Mouse (Mus musculus) left cerebral cortex, adult 11 months (tissue): Measurements from ENCODE around the gene Ubr4.

Experiments used
- DNase-seq: peaks from one replicate; pipeline ENCODE4 v3.0.0; 2022; ENCODE audit warnings: low spot score

The Ubr4 gene

DNA sequence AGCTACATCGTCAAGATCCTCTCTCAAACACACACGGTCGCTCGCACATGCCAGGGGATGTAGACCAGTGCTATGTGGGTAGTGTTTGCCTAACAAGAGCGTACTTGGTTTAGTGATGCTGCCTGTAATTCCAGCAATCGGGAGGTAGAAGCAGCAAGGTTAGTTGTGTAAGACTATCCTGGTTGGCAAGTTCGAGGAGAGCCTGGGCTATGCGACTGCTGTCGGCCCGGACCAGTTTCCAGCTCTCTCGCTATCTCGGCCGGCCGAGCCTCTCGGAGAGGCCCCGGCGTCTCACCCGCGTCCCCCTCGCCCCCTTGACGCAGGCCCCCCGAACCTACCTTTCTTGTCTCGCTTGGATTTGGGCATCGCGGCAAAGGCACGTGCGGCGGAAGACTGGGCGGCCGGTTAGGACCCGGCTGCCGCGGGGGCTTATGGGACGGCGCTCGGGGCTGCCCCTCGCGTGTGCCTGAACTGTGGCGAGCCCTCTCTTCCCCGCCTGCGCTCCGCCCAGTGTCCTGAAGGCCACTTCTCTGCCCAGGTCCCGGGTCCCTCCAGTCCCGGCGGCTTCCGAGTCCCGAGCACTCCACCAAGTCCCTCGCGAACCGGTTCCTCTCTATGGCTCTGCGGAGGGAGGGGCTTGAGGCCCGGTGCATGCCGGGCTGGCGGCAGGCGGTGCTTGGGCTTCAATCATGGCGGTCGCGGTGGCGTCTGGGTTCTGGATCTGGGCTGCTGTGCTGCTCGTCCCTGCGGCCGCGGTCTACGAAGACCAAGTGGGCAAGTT, at the start of gene Ubr4, which contains the start of the genes Mrto4 and Emc1:
Ubr4 (plus strand) TSS at position 679 of the 781 bp plus-strand sequence.
Mrto4 (minus strand) TSS at position 646 of the 781 bp plus-strand sequence.
Emc1 (plus strand) TSS at position 657 of the 781 bp plus-strand sequence.
- peak; percentile 71 for DNase-seq

DNA sequence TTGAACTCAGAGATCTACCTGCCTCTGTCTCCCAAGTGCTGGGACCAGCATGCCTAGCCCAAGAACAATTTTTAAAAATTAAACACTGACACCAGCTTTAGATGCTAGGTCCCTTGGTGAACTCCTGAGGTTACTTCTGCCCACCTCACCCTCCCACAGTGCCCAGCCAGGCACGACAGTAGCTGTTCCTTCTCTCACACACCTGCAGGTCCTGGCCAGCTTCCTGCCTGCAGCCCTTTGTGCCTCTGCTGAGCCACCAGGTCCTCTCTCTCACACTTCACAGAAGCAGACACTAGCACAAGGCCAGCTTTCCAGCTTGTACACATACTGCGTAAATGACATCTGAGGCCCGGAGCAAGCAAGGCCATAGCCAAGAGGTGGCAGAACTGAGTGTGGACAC, 46.9 kb upstream of the Ubr4 start:
- DNase-seq: no peak

DNA sequence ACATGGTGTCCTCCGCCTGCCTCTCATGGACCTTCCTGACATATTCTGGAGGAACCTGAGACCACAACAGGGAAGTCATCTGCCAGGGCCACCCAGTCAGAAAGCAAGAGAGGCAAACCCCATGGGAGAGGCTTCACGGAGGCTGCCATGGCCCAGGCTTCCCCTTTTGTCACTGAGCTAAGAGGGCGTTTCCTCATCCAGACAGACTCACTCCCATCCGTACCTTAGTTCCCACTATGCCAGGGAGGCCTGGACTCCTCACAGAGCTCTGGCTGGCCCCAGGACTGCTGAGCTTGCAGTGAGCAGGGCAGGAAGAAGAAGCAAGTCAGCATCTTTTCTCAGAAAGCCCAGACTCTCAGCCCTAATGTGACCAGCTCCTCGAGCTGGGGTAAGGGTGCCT, 44.5 kb upstream of the Ubr4 start:
- DNase-seq: no peak

DNA sequence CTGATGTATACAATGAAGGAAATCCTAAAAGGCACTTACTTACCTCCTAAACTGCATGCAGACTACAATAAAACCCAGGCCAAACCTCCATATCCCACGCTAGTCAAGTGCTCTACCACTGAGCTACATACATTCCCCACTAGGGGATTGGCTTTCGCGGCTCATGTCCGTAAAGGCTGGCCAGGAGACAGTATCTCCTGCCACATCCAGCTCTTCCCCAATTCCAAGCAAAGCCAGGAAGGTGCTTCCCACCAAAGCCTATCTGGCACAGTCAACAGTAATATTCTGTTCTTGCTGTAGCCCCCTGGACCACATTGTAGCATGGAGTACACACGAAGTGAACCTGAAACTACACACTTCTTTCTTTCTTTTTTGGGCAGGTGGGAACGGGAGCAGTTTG, 42.8 kb upstream of the Ubr4 start:
- DNase-seq: no peak

DNA sequence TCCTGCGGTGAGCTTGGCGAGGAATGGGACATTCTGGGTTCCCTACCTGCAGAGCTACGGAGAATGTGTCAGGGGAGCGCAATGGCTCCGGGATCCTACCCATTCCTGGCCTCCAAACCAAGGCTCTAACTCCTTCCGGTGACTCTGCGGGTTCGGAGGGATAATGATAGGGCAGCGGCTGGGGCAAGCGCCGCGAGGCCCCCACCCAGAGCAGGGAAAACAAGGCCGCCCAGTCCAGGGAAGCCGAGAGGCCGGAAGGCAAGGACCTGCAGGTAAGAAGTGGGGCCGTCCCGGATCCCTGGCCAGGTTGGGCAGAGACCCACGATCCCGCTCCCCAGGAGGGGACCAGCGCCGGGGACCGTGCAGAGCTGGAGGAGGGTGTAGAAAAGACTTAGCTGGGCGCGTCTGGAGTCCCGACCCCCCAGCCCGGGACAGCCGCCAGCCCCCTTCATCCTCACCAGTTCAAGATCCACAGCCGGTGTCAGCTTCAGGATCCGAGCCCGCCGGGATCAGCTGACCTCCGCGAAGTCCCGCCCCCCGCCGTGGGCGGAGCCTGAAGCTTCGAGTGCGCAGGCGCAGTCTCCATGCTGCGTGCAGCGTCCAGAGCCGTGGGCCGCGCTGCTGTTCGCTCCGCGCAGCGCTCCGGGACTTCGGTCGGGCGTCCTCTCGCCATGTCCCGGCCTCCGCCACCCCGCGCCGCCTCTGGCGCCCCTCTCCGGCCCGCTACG, 42.1 kb upstream of the Ubr4 start, which contains the start of the genes Pqlc2 and Akr7a5:
Pqlc2 (minus strand) TSS at position 538 of the 728 bp plus-strand sequence.
Akr7a5 (plus strand) TSS at position 574 of the 728 bp plus-strand sequence.
- DNase-seq: peak; percentile 94

DNA sequence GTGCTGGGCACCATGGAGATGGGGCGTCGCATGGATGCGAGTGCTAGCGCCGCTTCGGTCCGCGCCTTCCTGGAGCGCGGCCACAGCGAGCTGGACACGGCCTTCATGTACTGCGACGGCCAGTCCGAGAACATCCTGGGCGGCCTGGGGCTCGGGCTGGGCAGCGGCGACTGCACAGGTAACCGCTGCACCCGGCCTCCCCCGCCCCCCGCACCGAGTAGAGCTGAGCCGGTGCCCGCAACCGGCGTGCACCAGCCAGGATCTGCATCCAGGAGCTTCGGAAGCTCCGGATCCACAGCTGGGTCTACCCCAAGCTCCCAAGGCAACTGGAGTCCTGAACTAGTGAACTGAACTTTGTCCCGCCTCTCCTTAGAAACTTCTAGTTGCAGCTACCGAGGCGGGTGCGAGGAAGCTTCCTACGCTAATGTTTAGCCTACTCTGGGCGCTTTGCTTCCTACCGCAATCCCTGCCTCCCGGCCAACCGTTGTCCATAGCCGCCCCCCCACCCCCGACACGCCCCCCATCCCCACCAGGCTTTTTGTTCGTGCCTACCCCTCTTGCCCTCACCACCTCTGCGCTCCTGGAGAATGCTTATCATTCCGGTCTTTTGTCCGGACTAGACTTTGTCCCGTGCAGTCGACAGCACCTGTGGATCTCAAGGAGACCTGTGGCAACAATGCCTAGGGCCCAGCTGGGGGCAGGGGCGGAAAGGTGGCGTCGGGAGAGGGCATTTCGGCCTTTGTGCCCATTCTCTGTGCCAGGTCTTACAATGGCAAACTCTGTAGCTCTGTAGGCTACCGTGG, 41.3 kb upstream of the Ubr4 start:
- no peak for DNase-seq

DNA sequence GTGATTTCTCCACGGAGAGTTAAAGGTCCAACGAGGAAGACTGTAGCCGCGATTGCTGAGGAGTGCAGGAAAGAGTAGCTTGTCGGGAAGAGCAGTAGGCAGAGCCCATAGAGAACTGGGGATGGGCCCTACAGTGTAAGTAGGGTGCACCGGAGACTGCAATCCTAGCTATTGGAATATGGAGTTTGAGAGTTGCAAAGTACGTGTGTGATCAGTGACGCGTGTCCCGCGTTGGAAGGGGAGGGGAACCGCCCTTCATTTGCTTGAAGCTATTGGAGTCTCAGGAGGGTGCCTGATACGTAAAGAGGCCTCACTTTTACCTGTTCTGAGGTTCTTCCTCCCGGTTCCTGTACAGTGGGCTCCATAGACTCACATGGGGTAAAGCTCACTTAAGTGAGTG, 40.7 kb upstream of the Ubr4 start:
- DNase-seq: no peak

DNA sequence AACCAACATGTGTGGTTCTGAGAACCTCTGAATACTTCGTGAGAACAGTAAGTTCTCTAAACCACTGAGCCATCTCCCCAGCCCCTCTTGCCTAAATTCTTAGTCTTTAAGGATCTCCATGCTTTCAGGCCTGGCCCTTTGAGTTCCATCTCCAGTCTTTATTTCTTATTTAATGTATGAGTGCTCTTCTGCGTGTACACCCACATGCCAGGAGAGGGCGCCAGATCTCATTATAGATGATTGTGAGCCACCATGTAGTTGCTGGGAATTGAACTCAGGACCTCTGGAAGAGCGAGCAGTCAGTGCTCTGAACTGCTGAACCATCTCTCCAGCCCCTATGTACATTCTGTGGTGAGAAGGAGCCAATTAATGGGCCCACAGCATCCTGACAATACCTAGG, 39.8 kb upstream of the Ubr4 start:
- no peak for DNase-seq

DNA sequence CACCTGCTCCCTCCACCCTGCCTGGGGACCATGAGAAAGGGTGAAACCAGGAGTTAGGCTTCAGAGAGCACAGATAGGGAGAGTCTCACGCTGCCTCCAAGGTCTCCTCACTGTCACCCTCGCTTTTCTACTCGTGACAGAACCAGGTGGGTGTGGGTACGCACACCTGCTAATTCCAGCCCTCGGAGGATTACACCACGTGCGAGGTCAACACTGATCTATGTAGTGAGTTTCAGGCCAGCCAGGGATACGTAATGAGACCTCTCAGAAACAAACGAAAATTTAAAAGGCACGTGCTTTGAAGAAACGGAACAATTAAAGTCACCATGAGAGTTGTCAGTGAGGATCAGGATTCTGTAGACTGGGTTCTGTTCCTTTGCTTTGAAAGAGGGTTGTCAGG, 34.0 kb upstream of the Ubr4 start:
- no peak for DNase-seq

DNA sequence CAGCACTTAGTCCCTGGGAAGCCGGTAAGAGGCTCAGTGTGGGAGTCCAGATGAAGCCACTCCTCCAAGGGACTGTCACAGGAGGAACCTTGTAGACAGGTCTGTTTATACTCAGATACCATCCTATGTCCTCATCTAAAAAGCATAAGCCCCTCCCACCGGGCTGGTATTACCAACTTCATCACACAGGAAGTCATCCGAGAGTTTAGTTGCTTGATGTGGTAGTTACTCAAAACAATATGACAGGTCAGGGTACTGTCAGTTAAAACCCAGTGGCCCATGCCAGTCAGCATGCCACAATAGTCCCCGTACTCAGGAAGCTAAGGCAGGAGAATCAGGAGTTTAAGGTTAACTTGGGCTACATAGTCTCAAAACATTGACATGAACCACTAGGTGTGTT, 32.7 kb upstream of the Ubr4 start:
- DNase-seq: no peak

DNA sequence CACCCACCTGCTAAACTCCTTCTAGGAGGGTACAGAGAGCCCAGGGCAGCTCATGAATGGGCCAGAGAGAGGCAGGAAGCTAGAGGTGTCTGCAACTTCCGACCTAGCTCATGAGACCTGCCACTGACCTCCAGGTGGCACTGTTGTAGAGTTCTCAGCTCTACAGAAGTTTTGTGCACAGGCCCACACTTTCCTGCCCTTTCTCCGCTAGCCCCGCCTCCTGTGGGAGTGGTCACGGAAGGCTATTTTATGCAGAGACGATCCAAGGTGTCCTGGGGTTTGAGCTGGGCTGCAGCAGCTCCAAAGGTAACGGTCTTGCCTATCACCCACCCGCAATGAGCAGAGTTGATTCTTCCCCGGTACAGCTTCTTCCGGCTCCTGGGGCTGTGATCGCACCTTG, 21.8 kb upstream of the Ubr4 start:
- DNase-seq: no peak

DNA sequence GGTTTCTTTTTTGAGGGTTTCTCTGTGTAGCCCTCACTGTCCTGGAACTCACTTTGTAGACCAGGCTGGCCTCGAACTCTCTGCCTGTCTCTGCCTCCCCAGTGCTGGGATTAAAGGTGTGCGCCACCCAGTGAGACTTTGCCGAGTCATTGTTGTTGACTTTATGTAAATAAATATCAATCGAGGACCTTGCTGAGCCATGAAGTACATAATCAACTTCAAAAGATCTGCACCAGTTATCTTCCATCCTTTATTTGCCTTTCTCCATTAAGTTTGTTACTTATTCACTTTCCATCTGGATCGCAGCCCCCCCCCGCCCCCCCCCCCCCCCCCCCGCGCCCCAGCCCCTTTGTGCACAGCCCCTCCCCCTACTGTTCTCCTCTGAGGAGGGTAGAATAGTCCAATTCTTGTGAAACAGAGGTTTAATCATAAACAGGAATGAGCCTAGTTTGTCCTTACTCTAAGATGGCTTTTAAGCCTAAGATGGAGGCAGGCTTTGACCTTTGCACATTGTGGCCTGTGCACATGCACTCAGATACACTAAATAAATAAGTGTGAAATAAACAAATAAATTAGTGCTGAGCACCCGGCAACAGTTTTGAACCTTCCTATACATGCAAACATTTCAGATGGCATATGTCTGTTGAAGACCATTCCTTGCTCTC, 17.6 kb upstream of the Ubr4 start:
- DNase-seq: no peak

DNA sequence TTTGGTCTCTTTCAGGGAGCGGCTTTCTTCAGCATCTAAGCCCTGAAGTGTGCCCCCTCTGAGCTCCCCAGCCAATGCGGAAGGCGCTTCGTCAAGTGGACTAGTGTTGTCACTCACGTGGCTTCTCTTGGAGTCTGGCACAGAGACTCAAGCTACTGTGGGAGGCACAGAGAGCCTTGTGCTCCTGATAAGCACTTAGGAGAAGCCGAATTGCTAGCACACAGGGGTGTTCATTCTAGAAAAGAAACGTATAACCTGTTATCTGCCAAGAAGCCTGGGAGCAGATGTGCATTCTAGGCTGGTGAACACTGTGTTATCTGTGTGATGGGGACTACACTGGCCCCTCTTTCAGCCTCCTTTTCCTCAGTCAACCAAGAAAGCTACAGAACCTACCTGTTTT, 16.9 kb upstream of the Ubr4 start:
- DNase-seq: no peak

DNA sequence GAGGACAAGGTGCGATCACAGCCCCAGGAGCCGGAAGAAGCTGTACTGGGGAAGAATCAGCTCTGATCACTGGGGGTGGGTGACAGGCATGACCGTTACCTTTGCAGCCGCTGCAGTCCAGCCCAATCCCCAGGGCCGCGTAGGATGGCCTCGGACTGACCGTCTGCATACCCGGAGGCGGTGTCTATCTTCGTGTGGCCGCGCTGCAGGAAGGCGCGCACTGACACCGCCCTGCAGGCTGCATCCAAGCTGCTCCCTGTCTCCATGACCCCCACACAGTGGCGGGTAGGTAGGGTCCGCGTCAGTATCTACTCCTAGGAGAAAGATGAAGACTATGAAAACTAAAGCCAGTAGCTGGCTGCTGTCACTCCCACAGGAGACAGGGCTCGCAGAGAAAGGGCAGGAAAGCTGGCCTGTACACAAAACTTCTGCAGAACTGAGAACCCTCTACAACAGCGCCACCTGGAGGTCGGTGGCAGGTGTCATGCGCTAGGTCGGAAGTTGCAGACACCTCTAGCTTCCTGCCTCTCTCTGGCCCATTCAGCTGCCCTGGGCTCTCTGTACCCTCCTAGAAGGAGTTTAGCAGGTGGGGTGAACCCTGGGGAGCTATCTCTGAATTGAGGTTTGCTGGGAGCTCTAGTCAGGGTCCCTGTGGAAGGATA, 15.5 kb upstream of the Ubr4 start:
- no peak for DNase-seq

DNA sequence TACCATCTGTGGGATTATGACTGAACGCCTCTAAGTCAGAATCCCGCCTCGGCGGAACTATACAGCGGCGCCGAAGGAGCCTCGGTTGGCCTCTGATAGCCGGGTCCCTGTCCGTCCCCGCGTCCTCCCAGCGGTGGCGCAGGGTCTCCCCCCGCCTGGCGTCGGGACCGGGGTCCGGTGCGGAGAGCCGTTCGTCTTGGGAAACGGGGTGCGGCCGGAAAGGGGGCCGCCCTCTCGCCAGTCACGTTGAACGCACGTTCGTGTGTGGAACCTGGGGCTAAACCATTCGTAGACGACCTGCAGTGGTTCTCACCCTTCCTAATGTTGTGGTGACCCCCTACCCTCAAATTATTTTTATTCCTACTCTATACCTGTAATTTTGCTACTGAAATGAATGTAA, 14.3 kb upstream of the Ubr4 start:
- DNase-seq: no peak

DNA sequence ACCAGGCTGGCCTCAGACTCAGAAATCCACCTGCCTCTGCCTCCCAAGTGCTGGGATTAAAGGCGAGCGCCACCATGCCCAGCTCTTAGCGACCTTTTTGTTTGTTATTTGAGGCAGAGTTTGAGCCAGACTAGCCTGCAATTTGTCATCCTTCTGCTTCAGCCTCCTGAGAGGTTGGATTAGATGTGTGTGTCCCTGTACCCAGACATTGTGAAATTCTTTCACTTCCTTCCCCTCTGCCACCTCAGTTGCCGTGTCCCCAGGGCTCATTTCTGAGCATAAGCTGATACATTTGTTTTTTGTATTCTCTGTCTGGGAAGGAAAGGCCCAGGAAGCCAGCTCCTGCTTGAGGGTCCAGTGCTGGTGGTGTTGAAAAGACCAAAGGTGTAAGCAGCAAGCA, 11.6 kb upstream of the Ubr4 start:
- no peak for DNase-seq

DNA sequence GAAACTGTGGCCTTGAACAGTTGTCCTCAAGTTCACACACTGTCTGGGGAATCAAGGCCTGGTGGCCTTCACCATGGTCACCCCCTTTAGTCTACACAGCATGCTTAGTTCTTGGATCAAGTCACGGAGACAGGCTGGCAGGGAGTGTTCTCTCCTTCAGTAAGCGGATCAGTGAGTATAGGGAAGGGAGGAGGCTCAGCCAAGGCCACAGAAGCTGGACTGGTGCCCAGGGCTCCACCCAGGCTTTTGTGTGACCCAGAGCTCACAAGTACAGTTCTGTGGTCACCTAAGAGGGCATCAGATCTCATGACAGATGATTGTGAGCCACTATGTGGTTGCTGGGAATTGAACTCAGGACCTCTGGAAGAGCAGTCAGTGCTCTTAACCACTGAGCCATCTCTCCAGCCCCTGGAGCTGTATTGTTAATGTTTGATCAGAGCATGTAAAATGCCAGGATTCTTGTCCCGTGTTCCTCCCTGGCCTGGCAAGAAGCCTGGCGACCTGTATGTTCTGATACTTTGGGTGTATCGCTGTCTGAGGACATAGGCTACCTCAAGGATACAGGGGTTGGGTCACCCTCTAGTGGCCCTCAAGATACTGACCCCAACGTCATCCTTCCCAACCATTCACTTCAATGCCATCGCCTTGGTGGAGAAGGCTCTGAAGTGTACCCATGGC, 10.7 kb upstream of the Ubr4 start:
- DNase-seq: no peak

DNA sequence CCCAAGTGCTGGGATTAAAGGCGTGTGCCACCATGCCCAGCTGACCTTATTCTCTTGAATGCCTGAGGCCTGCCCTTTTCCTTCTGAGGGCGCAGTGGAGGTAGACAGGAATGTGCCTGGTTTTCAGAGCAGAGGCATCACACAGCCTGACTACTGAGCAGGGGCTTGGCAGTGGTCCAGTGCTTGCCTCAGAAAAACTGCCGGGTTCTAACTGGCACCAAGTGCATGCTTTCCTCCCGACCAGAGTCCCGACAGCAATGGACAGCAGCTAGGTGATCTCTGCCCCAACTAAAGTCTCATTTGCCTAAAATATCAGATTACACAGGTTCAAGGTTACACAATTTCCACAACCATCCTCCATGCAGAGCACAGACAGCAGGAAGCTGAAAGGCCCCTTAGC, 8.7 kb upstream of the Ubr4 start:
- no peak for DNase-seq

DNA sequence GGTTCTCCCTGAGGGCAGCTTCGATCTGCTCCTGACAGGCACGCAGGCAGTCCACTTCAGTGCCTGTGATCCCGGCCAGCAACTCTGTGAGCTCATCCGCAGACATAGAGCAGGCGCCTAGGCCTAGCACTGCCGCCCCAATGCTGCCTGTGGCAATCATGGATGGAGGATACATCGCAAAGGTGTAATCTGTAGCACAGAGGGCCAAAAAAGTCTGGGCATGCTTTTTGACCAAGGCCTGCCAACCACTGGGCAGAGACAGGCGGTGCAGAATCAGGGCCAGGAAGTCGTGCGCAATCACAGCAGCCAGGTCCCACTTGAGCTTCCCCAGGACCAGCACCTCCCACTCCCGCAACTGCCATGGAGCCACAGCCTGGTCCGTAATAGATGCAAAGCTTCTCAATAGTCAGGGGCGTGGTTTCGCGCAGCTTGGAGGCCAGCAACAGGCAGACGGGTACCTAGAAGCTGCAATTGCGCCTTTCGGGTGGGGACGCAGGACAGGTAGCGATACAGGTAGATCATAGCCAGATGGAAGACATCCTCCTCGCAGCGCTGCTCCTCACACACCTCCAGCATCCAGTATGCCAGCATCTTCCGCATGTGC, 6.9 kb upstream of the Ubr4 start:
- no peak for DNase-seq

DNA sequence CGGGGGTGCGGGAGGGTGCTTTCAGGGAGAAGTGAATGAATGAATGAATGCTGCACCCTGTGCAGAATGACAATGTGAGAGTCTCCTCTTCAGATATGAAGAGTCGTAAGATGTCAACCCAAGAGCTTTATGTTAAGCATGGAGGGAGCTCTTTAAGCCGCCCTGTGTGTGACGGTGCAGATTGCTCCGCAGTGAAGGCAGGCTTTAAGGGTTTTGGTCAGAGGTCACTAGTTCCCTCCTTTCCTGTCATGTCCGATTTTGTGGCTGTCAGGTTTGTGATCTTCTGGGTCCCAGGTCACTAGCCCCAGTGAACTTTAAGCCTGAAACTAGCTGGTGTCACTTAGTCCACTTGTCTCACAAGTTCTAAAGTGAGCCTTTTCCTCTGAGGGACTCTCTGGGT, 423 bp downstream of the Ubr4 start:
- DNase-seq: no peak
